24 mouse cellular contexts compared by ENCODE assay signal in genomic region chr12:79066431-79066830, GRCm38 (mm10). TPM values are rescaled to one million over a fixed set of nuclear protein-coding genes. Genes with fewer than 3 reads are reported as not detected.
A peak's percentile ranks its signal among the peaks of the same experiment; 100 is the strongest.
DNase-seq lines count a peak whose midpoint lies in the region; ATAC-seq and TF ChIP-seq lines count a peak whose summit lies in the region.
"Had no signal": no experiment of that assay in that cellular context is flagged by ENCODE, and none has a peak within 500 bp of the region (broad histone marks: within the 10 kb centered on the region; RNA-seq: fewer than 3 reads in every experiment).

No protein-coding gene starts in this region.

- peak; percentile 29 for DNase-seq in kidney, adult 2 months
- peak; percentile 54 to 74 for DNase-seq in lung, adult 18-20 months
- no peak for DNase-seq in lung, postnatal 10 days
- peak; percentile 54 for DNase-seq in lung, postnatal 25 days (ENCODE audit: low spot score)
- DNase-seq in lung, adult 2 months, result no peak
- DNase-seq in midbrain, embryonic 11.5 days (ENCODE audit: low spot score, missing footprints), result peak; percentile 19
- no peak for DNase-seq in midbrain, postnatal 0 days (ENCODE audit: low spot score)
- DNase-seq: adrenal gland, adult 2 months; adrenal gland, postnatal 10 days; adrenal gland, postnatal 25 days; cerebellum, adult 11 months; cerebellum, adult 18-20 months; cerebellum, adult 8-10 months; cerebellum, adult 9-11 months; cerebellum, postnatal 14 days; cerebellum, postnatal 36 days; embryo, embryonic 11 days had no signal

- TF ChIP-seq POLR2A in kidney, adult 2 months (IDR thresholded peaks at IDR 0.05; ENCODE audit: low read depth, low read length), result no peak
- no peak for TF ChIP-seq POLR2A in lung, adult 2 months (IDR thresholded peaks at IDR 0.05; ENCODE audit: borderline replicate concordance, extremely low read depth, low read depth, low read length)

- no peak overlapping the region for H3K4me2 ChIP-seq in kidney, embryonic 14.5 days (replicated peaks; ENCODE audit: low read depth, low read length)
- H3K4me2 ChIP-seq in midbrain, embryonic 11.5 days, result no peak overlapping the region
- H3K4me2 ChIP-seq in midbrain, postnatal 0 days (ENCODE audit: low read depth, low read length, poor library complexity, severe bottlenecking), result no peak overlapping the region
- H3K4me2 ChIP-seq: embryonic facial prominence, embryonic 13.5 days; embryonic facial prominence, embryonic 15.5 days; forebrain, embryonic 12.5 days had no signal

- no peak for TF ChIP-seq CTCF in kidney, adult 2 months (conservative IDR thresholded peaks at IDR 0.05; ENCODE audit: insufficient read depth, insufficient read length, low read depth, low read length)
- TF ChIP-seq CTCF in lung, adult 2 months (IDR thresholded peaks at IDR 0.05; ENCODE audit: insufficient read depth, low read length), result no peak
- no peak for TF ChIP-seq CTCF in midbrain, postnatal 0 days (IDR thresholded peaks at IDR 0.05)

- no peaks in the 10 kb centered on the region for H3K36me3 ChIP-seq in kidney, adult 2 months (ENCODE audit: control insufficient read depth, insufficient read depth, low read length)
- peaks cover 24% of the 10 kb centered on the region for H3K36me3 ChIP-seq in kidney, embryonic 14.5 days (ENCODE audit: control insufficient read depth, insufficient read depth, low read length)
- H3K36me3 ChIP-seq in midbrain, embryonic 11.5 days (ENCODE audit: control insufficient read depth, insufficient read depth, low read length), result peaks cover 3% of the 10 kb centered on the region; the same call in 1 of the 2 replicates
- peaks cover 51% of the 10 kb centered on the region for H3K36me3 ChIP-seq in midbrain, postnatal 0 days (ENCODE audit: insufficient read depth, low read length)

- 53% methylated on average over 9 of the region's 9 CpGs for WGBS in kidney, adult 2 months
- 80% methylated on average over 9 of the region's 9 CpGs for WGBS in kidney, embryonic 14.5 days
- 65% methylated on average over 9 of the region's 9 CpGs for WGBS in lung, adult 2 months
- 86% methylated on average over 9 of the region's 9 CpGs for WGBS in midbrain, embryonic 11.5 days
- WGBS in midbrain, postnatal 0 days, result 92% methylated on average over 9 of the region's 9 CpGs

- no peak overlapping the region for H3K27ac ChIP-seq in kidney, adult 2 months (ENCODE audit: insufficient read depth, low read depth, low read length)
- H3K27ac ChIP-seq in kidney, embryonic 14.5 days (ENCODE audit: low read depth, low read length), result no peak overlapping the region
- no peak overlapping the region for H3K27ac ChIP-seq in midbrain, embryonic 11.5 days (ENCODE audit: low read depth, low read length)
- H3K27ac ChIP-seq in midbrain, postnatal 0 days (ENCODE audit: low read depth, low read length), result no peak overlapping the region
- H3K27ac ChIP-seq: embryonic facial prominence, embryonic 13.5 days; embryonic facial prominence, embryonic 15.5 days; forebrain, embryonic 10.5 days; forebrain, embryonic 12.5 days had no signal

- no peak overlapping the region for H3K4me3 ChIP-seq in kidney, adult 2 months (ENCODE audit: insufficient read depth, low read depth, low read length)
- no peak overlapping the region for H3K4me3 ChIP-seq in kidney, embryonic 14.5 days (ENCODE audit: low read length)
- no peak overlapping the region for H3K4me3 ChIP-seq in lung, adult 2 months (replicated peaks; ENCODE audit: extremely low read depth, low read depth, low read length)
- no peak overlapping the region for H3K4me3 ChIP-seq in midbrain, embryonic 11.5 days (ENCODE audit: low read depth, low read length)
- no peak overlapping the region for H3K4me3 ChIP-seq in midbrain, postnatal 0 days (ENCODE audit: low read depth, low read length)
- H3K4me3 ChIP-seq: embryonic facial prominence, embryonic 13.5 days; embryonic facial prominence, embryonic 15.5 days; erythroblast, embryonic 14.5 days; forebrain, embryonic 10.5 days; forebrain, embryonic 12.5 days had no signal

- ATAC-seq in kidney, embryonic 14.5 days (ENCODE audit: low FRiP score, low TSS enrichment), result no peak
- ATAC-seq in midbrain, embryonic 11.5 days (ENCODE audit: low FRiP score), result no peak
- ATAC-seq in midbrain, postnatal 0 days (ENCODE audit: low FRiP score), result no peak
- ATAC-seq: forebrain, embryonic 14.5 days had no signal

- H3K9me3 ChIP-seq in kidney, embryonic 14.5 days (ENCODE audit: control insufficient read depth, low read length), result no peaks in the 10 kb centered on the region
- no peaks in the 10 kb centered on the region for H3K9me3 ChIP-seq in midbrain, embryonic 11.5 days (ENCODE audit: control insufficient read depth, low read length)
- no peaks in the 10 kb centered on the region for H3K9me3 ChIP-seq in midbrain, postnatal 0 days (ENCODE audit: low read length)
- H3K9me3 ChIP-seq: embryonic facial prominence, embryonic 13.5 days; embryonic facial prominence, embryonic 15.5 days; forebrain, embryonic 10.5 days; forebrain, embryonic 12.5 days had no signal

- H3K9ac ChIP-seq in kidney, embryonic 14.5 days (ENCODE audit: low read depth, low read length), result no peak overlapping the region
- no peak overlapping the region for H3K9ac ChIP-seq in midbrain, embryonic 11.5 days (ENCODE audit: low read length)
- H3K9ac ChIP-seq in midbrain, postnatal 0 days (replicated peaks; ENCODE audit: low read length, poor library complexity, severe bottlenecking), result no peak overlapping the region
- H3K9ac ChIP-seq: embryonic facial prominence, embryonic 13.5 days; embryonic facial prominence, embryonic 15.5 days; forebrain, embryonic 12.5 days had no signal

- H3K4me1 ChIP-seq in kidney, adult 2 months (ENCODE audit: control insufficient read depth, insufficient read depth, low read length), result peaks cover 15% of the 10 kb centered on the region
- no peaks in the 10 kb centered on the region for H3K4me1 ChIP-seq in kidney, embryonic 14.5 days (ENCODE audit: control insufficient read depth, insufficient read depth, low read length)
- H3K4me1 ChIP-seq in lung, adult 2 months (ENCODE audit: control insufficient read depth, insufficient read depth, low read length), result no peaks in the 10 kb centered on the region
- no peaks in the 10 kb centered on the region for H3K4me1 ChIP-seq in midbrain, embryonic 11.5 days (ENCODE audit: control insufficient read depth, insufficient read depth, low read length)
- no peaks in the 10 kb centered on the region for H3K4me1 ChIP-seq in midbrain, postnatal 0 days (ENCODE audit: insufficient read depth, low read length)
- H3K4me1 ChIP-seq: embryonic facial prominence, embryonic 13.5 days; embryonic facial prominence, embryonic 15.5 days; forebrain, embryonic 12.5 days had no signal

- H3K27me3 ChIP-seq in kidney, adult 2 months (replicated peaks; ENCODE audit: control insufficient read depth, insufficient read depth, low read length), result no peaks in the 10 kb centered on the region
- no peaks in the 10 kb centered on the region for H3K27me3 ChIP-seq in kidney, embryonic 14.5 days (ENCODE audit: control insufficient read depth, insufficient read depth, low read length)
- H3K27me3 ChIP-seq in midbrain, embryonic 11.5 days (ENCODE audit: control insufficient read depth, insufficient read depth, low read length), result no peaks in the 10 kb centered on the region
- H3K27me3 ChIP-seq in midbrain, postnatal 0 days (ENCODE audit: insufficient read depth, low read length), result no peaks in the 10 kb centered on the region
- H3K27me3 ChIP-seq: embryonic facial prominence, embryonic 13.5 days; embryonic facial prominence, embryonic 15.5 days; forebrain, embryonic 12.5 days had no signal

RNA-seq across cellular contexts. Expression of gene Pigh, which starts 23.0 kb away (rescaled TPM):
- 12.4 and 17.1 TPM in 2 replicates for polyA plus RNA-seq in kidney, adult 2 months (2012; rRNA removed)
- 27.1 and 36.4 TPM in 2 replicates for polyA plus RNA-seq in kidney, embryonic 14.5 days (2014; fragmentation: Nextera tagmentation; extraction: Ambion mirVana)
- 12.9 and 15.0 TPM in 2 replicates for polyA plus RNA-seq in lung, adult 2 months (2012; rRNA removed)
- 29.0 and 29.6 TPM in 2 replicates for polyA plus RNA-seq in midbrain, embryonic 11.5 days (2014; fragmentation: Nextera tagmentation; extraction: Ambion mirVana)
- 12.6 and 20.0 TPM in 2 replicates for total RNA-seq in midbrain, postnatal 0 days (2014; rRNA removed)
- 12.5 and 14.1 TPM in 2 replicates for polyA plus RNA-seq in midbrain, postnatal 0 days (2015; fragmentation: Nextera tagmentation; extraction: Ambion mirVana)
- polyA plus RNA-seq: erythroblast, embryonic 14.5 days had no signal

RNA-seq across cellular contexts. Expression of gene Plekhh1, which starts 37.5 kb away (rescaled TPM):
- 9.3 and 10.8 TPM in 2 replicates for polyA plus RNA-seq in kidney, adult 2 months (2012; rRNA removed)
- 5.3 and 7.9 TPM in 2 replicates for polyA plus RNA-seq in kidney, embryonic 14.5 days (2014; fragmentation: Nextera tagmentation; extraction: Ambion mirVana)
- 8.9 and 9.3 TPM in 2 replicates for polyA plus RNA-seq in lung, adult 2 months (2012; rRNA removed)
- 6.4 and 6.8 TPM in 2 replicates for polyA plus RNA-seq in midbrain, embryonic 11.5 days (2014; fragmentation: Nextera tagmentation; extraction: Ambion mirVana)
- total RNA-seq in midbrain, postnatal 0 days (2014; rRNA removed), result 5.4 and 6.1 TPM in 2 replicates
- 1.00 and 1.1 TPM in 2 replicates for polyA plus RNA-seq in midbrain, postnatal 0 days (2015; fragmentation: Nextera tagmentation; extraction: Ambion mirVana)
- polyA plus RNA-seq: erythroblast, embryonic 14.5 days had no signal

RNA-seq across cellular contexts. Expression of gene Tmem229b, which starts 59.0 kb away (rescaled TPM):
- polyA plus RNA-seq in kidney, adult 2 months (2012; rRNA removed), result 5.3 and 7.4 TPM in 2 replicates
- 2.3 and 2.9 TPM in 2 replicates for polyA plus RNA-seq in kidney, embryonic 14.5 days (2014; fragmentation: Nextera tagmentation; extraction: Ambion mirVana)
- 15.4 and 18.6 TPM in 2 replicates for polyA plus RNA-seq in lung, adult 2 months (2012; rRNA removed)
- 6.0 and 6.4 TPM in 2 replicates for polyA plus RNA-seq in midbrain, embryonic 11.5 days (2014; fragmentation: Nextera tagmentation; extraction: Ambion mirVana)
- total RNA-seq in midbrain, postnatal 0 days (2014; rRNA removed), result 214 and 215 TPM in 2 replicates
- polyA plus RNA-seq in midbrain, postnatal 0 days (2015; fragmentation: Nextera tagmentation; extraction: Ambion mirVana), result 63.2 and 65.9 TPM in 2 replicates

Comparison
In these comparisons a context has a peak if more than half of its experiments do, and no peak if none do; other contexts are left out.
1. DNase-seq: peak in kidney, adult 2 months (single experiment), lung, adult 18-20 months (2 of 2), lung, postnatal 25 days (single experiment) and midbrain, embryonic 11.5 days (single experiment); none in lung, postnatal 10 days (single experiment), lung, adult 2 months (single experiment) and midbrain, postnatal 0 days (single experiment).